Mouse (Mus musculus) thymus, adult 2 months (tissue): ENCODE results near the gene Tenm4.

Experiments used
- CTCF ChIP-seq: fragments of 200-500 bp; IDR thresholded peaks from 2 replicates; pipeline ENCODE4 v1.5.1; 2012; ENCODE audit warnings: mild to moderate bottlenecking, control low read depth, low read length, moderate library complexity, borderline replicate concordance; ENCODE audit not compliant: control insufficient read depth, poor library complexity, insufficient read depth; ENCODE audit errors: extremely low read depth
- POLR2A ChIP-seq: fragments of 200-500 bp; IDR thresholded peaks from 2 replicates; pipeline ENCODE4 v1.6.1; 2012; ENCODE audit warnings: mild to moderate bottlenecking, low read length, control low read depth, moderate library complexity; ENCODE audit not compliant: control insufficient read depth, poor library complexity, insufficient read depth; ENCODE audit errors: extremely low read depth

DNA sequence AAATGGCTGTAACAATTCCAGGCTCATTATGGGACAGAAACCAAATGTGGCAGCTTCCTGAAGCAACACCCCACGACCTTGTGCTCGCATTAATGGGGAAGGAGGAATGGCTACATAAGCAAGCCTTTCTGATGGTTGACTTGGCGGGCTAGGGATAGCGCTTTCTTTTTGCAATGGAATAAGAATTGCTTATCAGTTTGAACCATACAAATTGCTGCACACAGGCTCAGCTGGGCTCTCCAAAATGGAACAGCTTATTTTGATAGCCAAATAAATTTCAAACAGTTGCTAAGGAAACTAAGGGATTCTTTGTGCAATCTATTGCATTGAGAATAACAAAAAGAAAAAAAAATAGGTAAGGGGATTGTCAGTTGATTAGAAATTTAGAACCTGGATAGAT is 560.9 kb downstream of the Tenm4 start:
- TF ChIP-seq CTCF (no peak), POLR2A (no peak)
